Mouse (Mus musculus) limb, embryonic 14.5 days (tissue): ENCODE measurements at regions not wholly inside any gene's neighbourhood (a gene's known extent, or its start where the extent isn't known, plus 50 kb on each side); places are given as distances from the start of the nearest gene placed in this dataset.

Source experiments
- ATAC-seq: fragments of 200-750 bp; cut with Nextera tagmentation; 2 replicates; pipeline ENCODE4 v1.8.0; 2017; ENCODE audit warnings: low read depth, moderate number of reproducible peaks, moderate TSS enrichment; ENCODE audit not compliant: low FRiP score
- DNase-seq: peaks from one replicate; pipeline ENCODE4 v3.0.0-alpha.2; 2015; ENCODE audit warnings: low spot score
- H3K27ac ChIP-seq: fragments of 300-500 bp; sonication (generic); replicated peaks from 2 replicates; pipeline ENCODE4 v1.5.1; 2014; ENCODE audit warnings: low read depth, mild to moderate bottlenecking, low read length, moderate library complexity, mixed read lengths
- H3K27me3 ChIP-seq: fragments of 300-500 bp; sonication (generic); 2 replicates; pipeline ENCODE4 v1.6.1; 2014; ENCODE audit warnings: low read length, mixed read lengths; ENCODE audit not compliant: control insufficient read depth, insufficient read depth
- H3K36me3 ChIP-seq: fragments of 300-500 bp; sonication (generic); 2 replicates; pipeline ENCODE4 v1.6.1; 2014; ENCODE audit warnings: mild to moderate bottlenecking, low read length, moderate library complexity, mixed read lengths; ENCODE audit not compliant: control insufficient read depth, insufficient read depth
- H3K4me1 ChIP-seq: fragments of 300-500 bp; sonication (generic); 2 replicates; pipeline ENCODE4 v1.6.1; 2014; ENCODE audit warnings: antibody characterized with exemption, low read length, mixed read lengths; ENCODE audit not compliant: control insufficient read depth, insufficient read depth
- H3K4me2 ChIP-seq: fragments of 300-500 bp; sonication (generic); replicated peaks from 2 replicates; pipeline ENCODE4 v1.6.1; 2014; ENCODE audit warnings: low read depth, mild to moderate bottlenecking, low read length, moderate library complexity; ENCODE audit not compliant: severe bottlenecking
- H3K4me3 ChIP-seq: fragments of 300-500 bp; sonication (generic); replicated peaks from 2 replicates; pipeline ENCODE4 v1.5.1; 2014; ENCODE audit warnings: low read length
- H3K9ac ChIP-seq: fragments of 300-500 bp; sonication (generic); 2 replicates; pipeline ENCODE4 v1.6.1; 2014; ENCODE audit warnings: mild to moderate bottlenecking, low read depth, low read length, moderate library complexity; ENCODE audit not compliant: severe bottlenecking
- H3K9me3 ChIP-seq: fragments of 300-500 bp; sonication (generic); 2 replicates; pipeline ENCODE4 v1.6.1; 2016; ENCODE audit warnings: low read length; ENCODE audit not compliant: control insufficient read depth
- POLR2A ChIP-seq: fragments of 200-500 bp; IDR thresholded peaks from 2 replicates; pipeline ENCODE4 v1.8.0; 2012; ENCODE audit warnings: inconsistent platforms, mild to moderate bottlenecking, moderate library complexity, borderline replicate concordance; ENCODE audit not compliant: insufficient read depth, insufficient read length; ENCODE audit errors: extremely low read depth
- WGBS: fragments of 180-500 bp; shearing (Covaris S2); extraction: QIAGEN DNeasy Blood & Tissue Kit; methylation state at CpG from one replicate; pipeline ENCODE4 v1.1.7; 2014; 5-methylcytosine and 5-hydroxymethylcytosine counted together

- H3K9ac ChIP-seq: no peak overlapping the region
- no peak for TF ChIP-seq POLR2A
- 69% methylated on average over 3 of the region's 3 CpGs for WGBS
Measured at GRCm38 (mm10) chr3:54048091-54048670, 107.7 kb upstream of the Trpc4 start.

GRCm38 (mm10) chr3:54027365-54027764 is 128.5 kb upstream of the Trpc4 start:
- WGBS: 58% methylated on average over 4 of the region's 4 CpGs
- Histone ChIP-seq H3K4me3 (no peak overlapping the region), H3K27ac (no peak overlapping the region), H3K27me3 (no peaks in the 10 kb centered on the region), H3K36me3 (no peaks in the 10 kb centered on the region), H3K9ac (no peak overlapping the region), H3K9me3 (no peaks in the 10 kb centered on the region), H3K4me1 (no peaks in the 10 kb centered on the region), H3K4me2 (no peak overlapping the region)
- no peak for TF ChIP-seq POLR2A
- DNase-seq (no peak), ATAC-seq (no peak)

More at GRCm38 (mm10) chr3:54048091-54048670, 107.7 kb upstream of the Trpc4 start:
- no peaks in the 10 kb centered on the region for H3K27me3 ChIP-seq
- H3K36me3 ChIP-seq: no peaks in the 10 kb centered on the region
- no peak for ATAC-seq
- H3K4me3 ChIP-seq: no peak overlapping the region
- H3K4me1 ChIP-seq: peaks cover 4% of the 10 kb centered on the region; the same call in 1 of the 2 replicates
- H3K4me2 ChIP-seq: no peak overlapping the region
- H3K27ac ChIP-seq: no peak overlapping the region
- DNase-seq: no peak
- H3K9me3 ChIP-seq: no peaks in the 10 kb centered on the region

- 84% methylated on average over 4 of the region's 4 CpGs for WGBS
- Histone ChIP-seq H3K36me3 (no peaks in the 10 kb centered on the region), H3K4me1 (no peaks in the 10 kb centered on the region), H3K9me3 (no peaks in the 10 kb centered on the region), H3K27ac (no peak overlapping the region), H3K4me2 (no peak overlapping the region), H3K27me3 (no peaks in the 10 kb centered on the region), H3K9ac (no peak overlapping the region), H3K4me3 (no peak overlapping the region)
- ATAC-seq (no peak), DNase-seq (no peak)
- TF ChIP-seq POLR2A: no peak
Measured at GRCm38 (mm10) chr3:54020196-54020595, 135.6 kb upstream of the Trpc4 start.

- Histone ChIP-seq H3K4me1 (no peaks in the 10 kb centered on the region), H3K36me3 (no peaks in the 10 kb centered on the region), H3K27me3 (no peaks in the 10 kb centered on the region), H3K27ac (no peak overlapping the region), H3K9ac (no peak overlapping the region), H3K4me3 (no peak overlapping the region), H3K9me3 (no peaks in the 10 kb centered on the region), H3K4me2 (no peak overlapping the region)
- ATAC-seq: no peak
- no peak for TF ChIP-seq POLR2A
- DNase-seq: no peak
- 38% methylated on average over 4 of the region's 4 CpGs for WGBS
Measured at GRCm38 (mm10) chr3:54017943-54018649, 137.7 kb upstream of the Trpc4 start.

- no peak for ATAC-seq
- no peak overlapping the region for H3K4me3 ChIP-seq
- H3K9me3 ChIP-seq: no peaks in the 10 kb centered on the region
- H3K4me2 ChIP-seq: no peak overlapping the region
- H3K36me3 ChIP-seq: no peaks in the 10 kb centered on the region
- WGBS: 77% methylated on average over 5 of the region's 5 CpGs
- TF ChIP-seq POLR2A: no peak
- no peaks in the 10 kb centered on the region for H3K27me3 ChIP-seq
- no peaks in the 10 kb centered on the region for H3K4me1 ChIP-seq
- H3K27ac ChIP-seq: no peak overlapping the region
- DNase-seq: no peak
- no peak overlapping the region for H3K9ac ChIP-seq
Measured at GRCm38 (mm10) chr3:54016877-54017276, 139.0 kb upstream of the Trpc4 start.
